Mouse (Mus musculus) common myeloid progenitor, adult 5-6 weeks (primary cell): ENCODE measurements at regions not wholly inside any gene's neighbourhood (a gene's known extent, or its start where the extent isn't known, plus 50 kb on each side); places are given as distances from the start of the nearest gene placed in this dataset.
A peak's percentile ranks its signal among the peaks of the same experiment; 100 is the strongest.

Source experiments
- ATAC-seq: replicated peaks from 2 replicates; pipeline ENCODE4 v1.8.0; 2016; ENCODE audit warnings: low read depth, mild to moderate bottlenecking, moderate TSS enrichment, inconsistent platforms; ENCODE audit not compliant: poor library complexity, severe bottlenecking

DNA sequence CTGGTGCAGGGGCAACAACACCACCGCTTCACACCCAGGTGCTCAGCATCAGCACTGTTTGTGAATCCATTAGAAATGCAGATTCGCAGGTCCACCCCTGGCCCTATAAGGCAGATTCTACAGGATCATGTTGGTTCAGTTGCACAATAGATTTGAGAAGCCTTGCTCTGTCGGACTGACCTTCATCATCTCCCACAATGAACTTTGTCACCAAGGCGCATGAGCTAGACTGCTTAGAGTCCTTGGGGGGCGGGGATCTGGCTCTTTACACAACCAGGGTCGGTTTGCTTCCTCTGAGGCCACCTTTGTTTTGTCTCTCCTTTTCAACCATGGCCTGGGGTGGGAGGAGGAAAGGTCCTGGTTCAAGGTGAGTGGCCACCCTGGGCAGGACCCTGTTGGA is 209.7 kb downstream of the Igsf11 start:
- ATAC-seq, result no peak

DNA sequence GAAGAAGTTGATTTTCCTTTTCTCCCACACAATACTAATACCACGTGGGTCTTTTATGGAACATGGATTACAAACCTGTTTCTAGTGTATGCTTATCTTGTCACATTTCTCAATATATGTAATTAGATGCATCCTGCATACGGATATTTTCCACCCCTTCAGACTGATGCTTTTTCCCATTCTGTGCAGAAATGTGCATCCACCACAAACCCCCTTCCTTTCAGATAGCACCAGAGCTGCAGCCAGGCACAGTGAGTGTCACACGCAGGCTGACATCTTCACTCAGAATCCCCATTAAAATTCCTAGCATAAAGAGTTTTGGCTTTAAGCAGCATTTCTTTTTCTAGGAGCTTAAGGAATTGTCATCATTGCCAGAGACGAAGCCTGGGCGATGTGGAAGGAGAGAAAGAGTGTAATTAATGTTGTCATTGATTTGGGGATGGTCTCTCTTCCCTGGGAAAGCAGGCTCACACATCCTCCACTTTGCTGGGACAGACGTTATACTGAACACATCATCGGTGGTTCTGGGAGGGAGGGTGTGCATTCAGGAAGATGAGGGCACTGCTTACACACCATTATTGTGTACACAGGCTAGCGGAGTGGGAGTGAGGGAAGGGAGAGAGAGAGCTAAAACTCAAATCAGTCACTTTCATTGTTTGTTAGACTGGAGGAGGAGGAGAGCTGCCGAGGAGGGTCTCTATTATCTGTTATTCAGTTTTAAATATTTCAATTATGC is 211.1 kb downstream of the Igsf11 start:
- ATAC-seq, result no peak

DNA sequence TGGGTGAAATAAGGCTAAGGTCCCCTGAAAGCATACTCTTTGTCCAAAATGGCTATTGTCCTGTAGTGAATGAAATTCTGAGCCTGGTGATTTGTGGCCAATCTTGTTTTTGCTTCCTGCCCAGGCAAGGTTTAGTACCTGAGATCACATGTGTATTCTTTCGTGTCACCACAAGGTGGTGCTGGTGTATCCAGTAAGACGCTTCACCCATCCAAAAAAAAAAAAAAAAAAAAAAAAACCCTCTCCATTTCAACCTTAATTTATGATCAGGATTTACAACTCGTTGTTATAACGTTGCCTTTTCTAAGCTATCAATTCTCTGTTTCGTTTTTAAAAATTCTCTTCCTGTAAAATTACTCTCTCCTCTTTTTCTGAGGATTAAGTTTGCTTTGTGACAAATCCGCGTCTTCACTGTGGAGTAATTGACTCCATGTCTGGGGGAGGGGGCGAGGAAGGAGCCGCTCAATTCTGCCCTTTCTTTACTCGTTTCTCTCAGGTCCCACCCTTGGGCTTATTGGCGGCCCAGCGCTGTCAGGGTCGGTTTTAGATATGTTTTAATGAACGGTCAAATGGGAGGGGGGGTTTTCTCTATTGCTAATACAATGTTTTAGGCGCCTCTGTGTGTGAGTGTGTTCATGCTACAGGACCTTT is 217.0 kb downstream of the Igsf11 start:
- ATAC-seq, result peak; percentile 79

DNA sequence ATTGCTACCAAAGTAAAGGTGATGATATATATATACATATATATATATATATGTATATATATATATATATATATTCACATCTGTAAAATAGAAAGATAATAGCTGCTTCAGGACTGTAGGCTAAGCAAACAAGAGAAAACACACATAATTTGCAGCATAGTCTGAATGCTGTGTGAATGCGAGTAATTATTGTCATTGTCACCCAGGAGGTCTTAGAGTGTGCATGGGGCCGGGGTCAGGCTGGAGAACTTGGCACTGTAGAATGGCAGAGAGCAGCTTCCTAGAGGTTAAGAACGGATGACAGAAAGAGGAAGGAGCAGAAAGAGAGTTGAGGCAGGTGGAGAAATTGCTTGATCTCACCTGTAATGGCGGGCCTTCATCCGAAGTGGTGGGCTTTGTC is 217.6 kb downstream of the Igsf11 start:
- no peak for ATAC-seq

DNA sequence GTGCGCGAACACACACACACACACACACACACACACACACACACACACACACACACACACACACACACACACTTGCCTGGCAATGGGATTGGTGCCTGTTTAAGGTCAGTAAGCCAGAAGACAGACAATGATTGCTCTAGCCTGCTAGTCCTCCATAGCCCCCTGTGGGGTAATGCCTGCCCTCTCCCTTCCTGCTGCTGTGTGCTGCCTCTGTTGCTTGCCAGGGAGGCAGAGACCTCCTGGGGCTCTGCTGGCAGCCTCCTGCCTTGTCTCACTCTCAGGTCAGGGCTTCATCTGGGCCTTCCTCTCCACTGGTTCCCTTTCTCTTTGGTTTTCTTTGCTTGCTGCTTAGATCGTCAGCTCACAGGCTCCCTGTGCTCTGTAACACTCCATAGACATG is 225.6 kb downstream of the Igsf11 start:
- no peak for ATAC-seq

DNA sequence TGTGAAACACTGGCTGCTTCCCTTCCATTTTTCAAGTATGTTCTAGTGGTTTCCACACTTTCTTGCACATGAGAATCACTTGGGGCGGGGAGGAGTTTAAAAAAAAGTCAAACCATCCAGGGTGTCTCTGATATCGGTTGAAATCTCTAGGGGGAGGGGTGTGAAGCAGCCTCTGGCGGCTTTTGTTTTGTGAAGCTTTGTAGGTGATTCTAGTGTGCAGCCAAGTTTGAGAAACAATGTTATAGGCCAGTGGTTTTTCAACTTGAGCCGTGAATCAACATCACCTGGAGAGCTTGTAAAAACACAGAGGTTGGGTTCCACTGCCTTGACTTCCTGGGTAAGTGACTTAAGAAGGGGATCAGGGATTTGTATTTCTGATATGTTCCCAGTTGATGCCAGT is 227.3 kb downstream of the Igsf11 start:
- ATAC-seq, result no peak

DNA sequence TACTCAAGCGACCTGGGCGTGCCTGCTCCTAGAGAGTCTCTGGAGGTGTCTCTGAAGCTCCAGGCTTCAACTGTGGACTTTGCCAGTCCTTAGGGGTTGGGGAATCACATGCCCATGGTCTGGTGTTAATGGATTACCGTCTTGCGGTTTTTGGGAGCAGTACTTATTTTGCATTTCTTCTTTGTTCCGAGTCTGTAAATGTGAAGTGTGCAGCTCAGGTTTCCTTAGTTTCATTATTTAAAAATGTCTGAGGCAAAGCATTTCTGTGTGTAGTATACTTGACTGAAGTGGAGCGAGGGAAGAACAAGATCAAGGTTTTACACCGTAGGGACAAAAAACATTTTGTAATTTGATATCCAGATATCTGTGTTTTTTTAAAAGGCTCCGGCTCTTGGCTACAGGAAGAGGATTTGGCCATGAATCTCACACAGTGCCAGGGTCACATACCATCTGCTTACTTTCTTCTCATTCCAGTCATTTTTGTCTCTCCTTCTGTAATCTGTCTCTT is 231.0 kb downstream of the Igsf11 start:
- no peak for ATAC-seq

DNA sequence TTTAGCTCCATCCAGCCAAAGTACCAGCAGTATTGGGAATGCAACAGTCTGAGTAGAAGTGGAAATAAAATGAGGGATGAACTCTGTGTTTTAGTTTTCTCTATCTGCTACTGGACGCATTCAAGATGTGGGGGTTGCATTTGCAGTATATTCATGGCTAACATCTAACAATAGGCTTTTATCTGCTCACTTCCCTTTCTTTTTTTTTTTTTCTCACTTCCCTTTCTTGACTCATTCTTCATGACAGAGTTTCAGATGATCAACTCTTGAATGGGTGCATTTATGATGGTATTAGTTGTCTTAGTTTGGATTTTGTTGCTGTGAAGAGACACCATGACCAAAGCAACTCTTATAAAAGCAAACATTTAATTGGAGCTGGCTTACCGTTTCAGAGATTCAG is 240.0 kb downstream of the Igsf11 start:
- ATAC-seq, result no peak

DNA sequence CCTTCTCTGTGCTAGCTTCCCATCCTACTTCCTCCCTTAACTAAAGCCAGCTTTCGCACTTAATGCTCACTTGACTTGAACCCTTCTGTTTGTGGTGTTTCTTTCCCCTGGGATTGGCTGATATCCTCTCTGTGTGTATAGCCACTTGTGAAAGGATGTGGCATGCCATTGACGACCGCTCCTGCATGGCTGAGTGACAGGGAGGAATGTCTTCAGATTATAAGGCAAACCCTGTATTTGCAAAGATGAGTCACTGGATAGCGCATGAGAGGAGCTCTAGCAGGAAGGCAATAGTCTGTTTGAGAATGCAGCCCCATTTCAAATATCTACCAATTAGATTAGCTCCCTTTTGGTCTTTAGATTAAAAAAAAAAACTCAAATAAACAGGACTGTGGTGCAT is 243.3 kb downstream of the Igsf11 start:
- ATAC-seq, result no peak

DNA sequence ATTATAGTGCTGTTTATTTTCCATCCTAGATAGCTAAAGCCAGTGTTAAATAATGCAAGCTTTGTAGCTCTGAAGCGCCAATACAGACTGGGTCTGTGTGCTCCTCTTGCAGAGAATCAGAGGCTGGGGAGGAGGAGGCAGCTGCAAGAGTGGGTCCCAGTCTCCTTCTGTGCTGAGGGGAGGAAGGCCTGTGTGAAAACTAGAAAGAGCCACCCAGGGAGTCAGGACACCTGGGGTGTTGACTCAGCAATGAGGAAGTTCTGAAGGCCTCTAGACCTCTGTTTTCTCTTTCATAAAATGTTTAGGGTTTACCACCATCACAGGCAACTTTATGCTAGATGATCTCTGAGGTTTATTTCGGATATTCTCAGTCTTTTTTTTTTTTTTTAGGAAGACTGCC is 254.7 kb downstream of the Igsf11 start:
- no peak for ATAC-seq

DNA sequence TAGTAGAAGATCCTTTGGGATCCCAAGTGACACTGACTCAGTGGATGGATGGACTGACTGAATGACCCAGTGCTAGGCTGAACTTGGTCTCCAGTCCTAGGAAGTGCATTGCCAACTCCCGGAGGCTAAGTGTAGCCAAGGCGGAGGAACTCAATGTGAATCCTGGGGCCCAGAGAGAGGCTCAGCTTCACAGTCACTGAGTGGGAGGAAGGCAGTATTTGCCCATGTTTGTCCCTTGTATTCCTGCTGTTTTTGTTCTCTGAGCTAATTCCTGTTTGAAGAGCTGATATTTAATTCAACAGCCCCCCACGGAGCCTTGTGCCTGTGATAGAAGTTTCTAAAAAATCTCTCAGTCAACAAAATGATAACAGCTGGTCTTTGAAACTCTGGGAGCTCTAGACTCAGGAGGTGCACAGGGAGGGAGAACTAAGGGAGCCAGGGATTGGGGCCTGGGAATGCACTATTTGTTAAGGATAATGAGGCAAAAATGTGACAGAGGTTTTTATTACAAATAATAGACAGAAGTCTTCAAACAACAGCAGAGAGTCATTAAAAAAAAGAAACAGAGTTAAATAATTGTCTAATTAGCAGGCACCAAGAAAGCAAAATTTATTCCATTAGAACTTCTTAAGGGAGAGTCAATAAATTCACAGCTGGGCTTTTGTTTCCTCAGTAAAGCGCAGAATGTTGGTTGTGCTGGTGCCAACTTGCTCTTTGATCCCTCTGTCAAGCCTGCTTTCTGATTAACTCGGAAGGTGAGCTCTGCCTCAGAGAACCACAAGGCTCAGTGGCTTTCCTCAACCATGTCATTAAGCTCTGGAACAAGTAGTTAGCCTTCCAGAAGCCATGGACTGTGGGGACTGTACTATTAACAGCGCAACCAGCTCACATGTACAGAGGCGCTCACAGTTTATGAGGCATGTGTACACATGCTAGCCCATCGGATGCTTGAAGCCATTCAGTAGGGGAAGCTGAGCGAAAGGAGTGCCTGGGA is 259.2 kb downstream of the Igsf11 start:
- ATAC-seq, result no peak

DNA sequence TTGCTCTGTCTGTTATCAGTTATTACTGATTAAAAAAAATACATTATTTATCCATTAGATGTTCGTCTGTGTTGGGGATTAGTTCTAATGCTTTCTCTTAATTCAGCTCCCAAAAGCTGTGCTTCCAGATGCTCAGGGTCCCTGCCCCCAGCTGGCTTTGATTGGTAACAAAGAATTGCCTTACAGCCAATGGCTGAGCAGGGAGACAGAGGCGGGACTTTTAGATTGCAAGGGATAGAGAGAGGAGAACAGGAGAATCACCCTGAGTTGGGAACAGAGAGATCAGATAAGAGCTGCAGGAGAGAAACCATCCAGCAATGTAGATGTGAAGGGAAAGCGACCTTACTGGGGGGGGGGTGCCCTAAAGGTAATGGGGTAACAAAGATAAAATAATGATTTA is 266.4 kb downstream of the Igsf11 start:
- ATAC-seq, result no peak

DNA sequence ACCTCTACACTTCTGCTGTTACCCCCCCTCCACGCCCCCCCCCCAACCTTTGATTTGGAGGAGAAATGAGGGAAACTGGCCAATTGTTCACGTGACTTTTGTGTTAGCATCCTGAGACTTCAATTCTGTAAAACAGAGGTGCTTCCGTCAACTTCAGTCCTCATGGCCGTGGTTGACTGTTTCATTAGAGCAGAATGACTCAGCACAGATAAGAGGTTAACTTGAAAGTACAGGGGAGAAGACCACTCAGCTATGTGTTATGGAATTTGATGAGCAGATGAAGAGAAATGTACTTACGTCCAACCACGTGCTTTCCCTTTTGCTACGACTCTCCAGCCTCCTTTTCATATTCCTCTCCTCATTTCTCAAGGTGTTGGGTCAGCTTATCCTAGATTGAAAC is 267.3 kb downstream of the Igsf11 start:
- ATAC-seq, result no peak

DNA sequence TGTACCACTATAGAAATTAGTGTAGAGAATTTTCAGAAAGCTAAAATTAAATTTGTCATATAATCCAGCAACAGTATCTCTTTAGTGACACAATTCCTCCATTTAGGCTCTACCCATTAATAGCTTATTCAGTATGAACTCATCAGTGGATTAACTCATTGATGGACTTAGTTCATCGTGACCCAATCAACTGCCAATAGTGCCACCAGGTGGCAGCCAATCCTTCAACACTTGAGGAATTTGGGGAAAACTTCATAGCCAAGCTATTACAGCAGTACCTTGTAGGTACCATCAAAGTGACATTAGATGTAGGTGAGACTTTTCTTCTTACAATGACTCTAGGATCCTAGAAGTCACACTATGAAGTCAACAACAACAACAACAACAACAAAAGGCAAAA is 270.2 kb downstream of the Igsf11 start:
- no peak for ATAC-seq

DNA sequence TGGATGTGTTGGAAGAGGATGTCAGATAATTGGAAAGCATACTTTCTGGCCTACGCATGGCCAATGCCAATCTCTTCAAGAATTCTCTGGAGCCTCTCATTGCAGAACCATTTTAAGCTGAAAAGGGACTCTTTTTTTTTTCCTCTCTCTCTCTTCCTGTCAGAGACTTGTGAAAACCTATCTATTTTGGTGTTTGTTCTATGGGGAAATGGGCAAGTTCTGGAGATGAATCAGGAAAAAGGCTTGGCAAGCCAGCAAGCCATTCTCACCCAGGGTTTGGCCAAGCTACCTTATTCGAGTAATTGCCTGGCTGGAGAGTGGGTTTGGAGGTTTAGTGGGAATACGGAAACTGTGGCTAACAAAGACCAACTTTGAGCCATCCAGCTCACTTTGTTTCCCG is 299.4 kb downstream of the Igsf11 start:
- no peak for ATAC-seq

DNA sequence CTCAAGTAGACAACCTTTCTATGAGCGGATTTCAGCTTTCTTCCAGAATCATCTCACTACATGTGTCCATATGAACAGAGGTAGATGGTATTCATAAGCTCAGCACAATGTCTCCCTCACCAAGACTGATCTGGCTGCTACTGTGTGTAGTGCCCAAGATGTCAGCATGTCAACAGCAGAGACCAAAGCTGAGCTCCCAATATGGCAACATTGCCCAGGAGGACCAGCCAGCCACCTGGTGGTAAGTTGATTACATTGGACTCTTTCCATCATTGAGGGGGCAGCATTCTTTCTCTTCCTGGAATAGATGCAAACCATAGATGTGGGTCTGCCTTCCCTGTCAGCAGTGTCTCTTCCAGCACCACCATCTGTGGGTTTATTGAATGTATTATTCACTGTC is 303.0 kb downstream of the Igsf11 start:
- ATAC-seq, result no peak

DNA sequence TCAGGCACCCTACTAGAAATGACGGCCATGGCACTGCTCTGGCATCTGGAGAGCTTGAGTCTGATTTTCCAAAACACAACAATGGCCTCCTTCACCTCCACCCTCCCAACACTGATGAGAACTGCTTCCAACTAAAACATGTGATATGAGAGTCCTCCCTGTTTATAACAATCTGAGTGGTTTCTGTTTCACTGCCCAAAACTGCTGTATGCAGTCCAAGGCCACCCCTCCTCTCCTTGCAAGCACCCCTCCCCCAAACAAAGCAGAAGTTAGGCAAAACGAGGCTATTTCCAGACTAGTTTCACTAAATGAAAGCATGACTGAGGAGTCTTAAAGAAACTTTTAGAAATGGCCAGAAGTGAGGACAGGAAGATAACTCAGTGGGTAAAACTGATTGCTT is 304.4 kb downstream of the Igsf11 start:
- ATAC-seq, result no peak

DNA sequence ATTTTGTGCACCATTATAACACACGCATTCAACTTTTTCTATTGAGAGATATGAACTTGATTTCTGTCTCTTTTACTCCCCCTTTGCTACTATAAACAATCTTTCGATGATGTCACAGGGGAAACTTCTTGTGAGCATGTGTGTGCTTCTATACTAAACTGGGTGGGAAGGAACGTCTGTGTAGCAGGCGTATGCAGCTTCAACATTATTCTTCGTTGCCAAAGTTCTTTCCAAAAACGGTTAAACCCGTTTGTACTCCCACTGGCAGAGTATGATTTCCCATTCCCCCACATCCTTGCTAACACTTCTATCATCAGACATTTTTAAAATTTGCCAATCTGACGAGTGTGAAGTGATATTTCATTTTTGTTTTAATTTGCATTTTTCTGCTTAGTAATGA is 331.1 kb downstream of the Igsf11 start:
- ATAC-seq, result no peak

DNA sequence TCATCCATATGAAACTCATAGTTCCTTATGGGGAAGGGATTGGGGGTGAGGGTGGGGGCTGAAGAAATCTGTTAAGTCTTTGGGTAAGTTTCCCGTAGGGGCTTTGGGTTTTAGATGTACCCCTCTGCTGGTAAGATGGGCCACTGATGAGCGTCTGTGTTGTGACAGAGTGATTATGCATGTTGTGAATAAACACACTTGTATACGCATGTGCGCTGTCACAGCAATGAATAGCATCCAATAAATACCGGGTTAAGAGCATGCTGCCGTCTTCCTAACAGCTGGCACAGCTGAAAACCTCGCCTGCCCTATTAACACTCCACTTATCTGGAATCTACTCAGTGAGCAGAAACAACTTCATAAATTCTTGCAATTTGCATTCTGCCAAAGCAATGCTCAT is 337.0 kb downstream of the Igsf11 start:
- ATAC-seq, result no peak

DNA sequence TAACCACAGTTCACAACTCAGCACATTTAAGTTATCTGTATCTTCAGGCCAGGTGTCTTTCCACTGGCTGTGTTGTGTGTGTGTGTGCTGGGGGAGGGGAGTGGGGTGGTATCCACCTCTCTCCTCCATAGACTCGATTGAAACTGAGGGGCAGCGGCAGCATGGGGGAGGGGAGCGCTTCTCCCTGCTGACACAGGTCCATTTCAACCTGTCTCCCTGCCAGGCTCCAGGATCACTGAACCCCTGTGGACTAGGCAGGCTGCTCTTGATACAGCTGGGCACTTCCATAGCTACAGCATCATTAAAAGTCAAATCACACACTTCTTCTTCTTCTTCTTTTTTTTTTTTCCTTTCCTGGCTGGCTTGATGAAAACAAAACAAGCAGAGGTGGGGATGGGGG is 338.0 kb downstream of the Igsf11 start:
- no peak for ATAC-seq

DNA sequence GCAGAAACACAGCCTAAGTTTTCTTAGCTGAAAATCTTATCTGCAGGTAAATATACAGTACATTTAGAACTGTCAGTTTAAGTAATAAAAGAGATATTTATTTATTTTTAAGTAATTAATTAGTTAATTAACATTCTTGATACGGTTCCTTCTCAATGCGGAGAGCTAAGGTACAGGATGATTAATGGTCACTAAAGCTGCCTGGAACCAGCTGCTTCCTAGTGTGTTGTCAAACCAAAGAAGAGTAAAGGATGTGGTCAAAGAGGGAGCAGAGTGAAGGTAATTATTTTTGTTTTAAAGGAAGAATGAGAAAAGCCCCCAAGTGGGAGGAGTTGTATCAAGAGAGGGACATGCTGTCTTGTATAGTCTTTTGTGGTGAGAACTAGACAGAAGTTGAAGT is 341.8 kb downstream of the Igsf11 start:
- ATAC-seq, result no peak
